ENCODE assay signal across 15 mouse cellular contexts in the genomic region with DNA sequence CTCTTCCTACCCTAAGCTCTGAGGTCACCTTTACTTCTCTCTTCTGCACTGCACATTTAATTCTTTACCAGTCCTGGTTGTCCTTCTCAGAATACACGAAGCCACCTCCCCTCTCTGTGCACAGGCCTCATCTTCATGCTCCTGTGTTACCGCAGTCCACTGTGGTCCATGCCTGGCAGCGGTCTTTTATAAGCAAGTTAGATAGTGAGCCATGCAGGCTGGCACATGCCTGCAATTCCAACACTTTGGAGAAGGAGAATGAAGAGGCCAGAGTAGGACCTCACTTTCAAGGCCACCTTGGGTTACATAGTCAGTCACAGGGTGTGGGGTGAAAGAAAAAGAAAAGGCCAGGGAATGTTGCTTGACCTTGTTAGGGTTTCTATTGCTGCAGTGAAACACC. TPM values are rescaled to one million over a fixed set of nuclear protein-coding genes. Genes with fewer than 3 reads are reported as not detected.
"Had no signal": no experiment of that assay in that cellular context is flagged by ENCODE, and none has a peak within 500 bp of the region (broad histone marks: within the 10 kb centered on the region; RNA-seq: fewer than 3 reads in every experiment).

No protein-coding gene starts in this region.

- ATAC-seq: liver, embryonic 12.5 days had no signal

- H3K9me3 ChIP-seq: limb, embryonic 15.5 days; liver, embryonic 12.5 days; midbrain, embryonic 10.5 days; neural tube, embryonic 15.5 days had no signal

- H3K36me3 ChIP-seq: limb, embryonic 15.5 days; liver, embryonic 12.5 days; neural tube, embryonic 15.5 days had no signal

- H3K27me3 ChIP-seq: limb, embryonic 15.5 days; liver, embryonic 12.5 days; neural tube, embryonic 15.5 days had no signal

- H3K4me3 ChIP-seq: left cerebral cortex, adult 2 months; limb, embryonic 15.5 days; liver, embryonic 12.5 days; midbrain, embryonic 10.5 days; myocyte; neural tube, embryonic 15.5 days had no signal

- DNase-seq: kidney, postnatal 14 days; lung, embryonic 14.5 days; lung, postnatal 10 days; lung, postnatal 4 days; midbrain, embryonic 14.5 days; right cerebral cortex, adult 18-20 months; thymus, postnatal 14 days had no signal

- H3K4me2 ChIP-seq: limb, embryonic 15.5 days; liver, embryonic 12.5 days; lung, embryonic 14.5 days; neural tube, embryonic 15.5 days had no signal

- H3K9ac ChIP-seq: limb, embryonic 15.5 days; liver, embryonic 12.5 days; lung, embryonic 14.5 days; neural tube, embryonic 15.5 days had no signal

- H3K4me1 ChIP-seq: liver, embryonic 12.5 days had no signal

- H3K27ac ChIP-seq: left cerebral cortex, adult 2 months; limb, embryonic 15.5 days; liver, embryonic 12.5 days; midbrain, embryonic 10.5 days; neural tube, embryonic 15.5 days; stomach, postnatal 0 days had no signal

RNA-seq across cellular contexts. Expression of a gene that starts 16.9 kb away (rescaled TPM):
- total RNA-seq: megakaryocyte, adult 5-6 weeks had no signal
